Mouse (Mus musculus): ENCODE results near the gene Gtsf1. TPM values are rescaled to one million over a fixed set of nuclear protein-coding genes. Genes with fewer than 3 reads are reported as not detected.

Gtsf1 gene
- total and polyA plus RNA-seq, 2 experiments: not detected

GRCm38 (mm10) chr15:103401361-103401760 is 28.9 kb downstream of the Gtsf1 start:
- Histone ChIP-seq H3K9ac (ENCODE audit: low read depth, low read length) (no peak overlapping the region), H3K27me3 (ENCODE audit: control insufficient read depth, insufficient read depth, low read length) (no peaks in the 10 kb centered on the region), H3K4me3 (ENCODE audit: insufficient read depth, low read depth, low read length) (no peak overlapping the region), H3K4me1 (ENCODE audit: control insufficient read depth, insufficient read depth, low read length) (no peaks in the 10 kb centered on the region), H3K79me2 (ENCODE audit: control insufficient read depth, insufficient read depth, low read length) (no peaks in the 10 kb centered on the region), H3K27ac (replicated peaks; ENCODE audit: insufficient read depth, low read depth, low read length) (no peak overlapping the region), H3K36me3 (ENCODE audit: control insufficient read depth, insufficient read depth, low read length) (no peaks in the 10 kb centered on the region)
- DNase-seq (ENCODE audit: extremely low read depth, low read depth, low spot score): no peak
- TF ChIP-seq CTCF (IDR thresholded peaks at IDR 0.05; ENCODE audit: low read depth, low read length) (no peak), POLR2A (IDR thresholded peaks at IDR 0.05; ENCODE audit: extremely low read depth, insufficient read depth, low read length) (no peak)
- 95% methylated on average over 5 of the region's 5 CpGs for WGBS

- Histone ChIP-seq H3K27me3 (ENCODE audit: control insufficient read depth, insufficient read depth, low read length) (no peaks in the 10 kb centered on the region), H3K9ac (ENCODE audit: low read depth, low read length) (no peak overlapping the region), H3K36me3 (ENCODE audit: control insufficient read depth, insufficient read depth, low read length) (no peaks in the 10 kb centered on the region), H3K4me3 (ENCODE audit: insufficient read depth, low read depth, low read length) (no peak overlapping the region), H3K79me2 (ENCODE audit: control insufficient read depth, insufficient read depth, low read length) (no peaks in the 10 kb centered on the region), H3K4me1 (ENCODE audit: control insufficient read depth, insufficient read depth, low read length) (no peaks in the 10 kb centered on the region), H3K27ac (replicated peaks; ENCODE audit: insufficient read depth, low read depth, low read length) (no peak overlapping the region)
- DNase-seq (ENCODE audit: extremely low read depth, low read depth, low spot score): no peak
- TF ChIP-seq CTCF (IDR thresholded peaks at IDR 0.05; ENCODE audit: low read depth, low read length): no peak
- no peak for TF ChIP-seq POLR2A (IDR thresholded peaks at IDR 0.05; ENCODE audit: extremely low read depth, insufficient read depth, low read length)
Observed at GRCm38 (mm10) chr15:103393577-103393976, 36.7 kb downstream of the Gtsf1 start.

DNA sequence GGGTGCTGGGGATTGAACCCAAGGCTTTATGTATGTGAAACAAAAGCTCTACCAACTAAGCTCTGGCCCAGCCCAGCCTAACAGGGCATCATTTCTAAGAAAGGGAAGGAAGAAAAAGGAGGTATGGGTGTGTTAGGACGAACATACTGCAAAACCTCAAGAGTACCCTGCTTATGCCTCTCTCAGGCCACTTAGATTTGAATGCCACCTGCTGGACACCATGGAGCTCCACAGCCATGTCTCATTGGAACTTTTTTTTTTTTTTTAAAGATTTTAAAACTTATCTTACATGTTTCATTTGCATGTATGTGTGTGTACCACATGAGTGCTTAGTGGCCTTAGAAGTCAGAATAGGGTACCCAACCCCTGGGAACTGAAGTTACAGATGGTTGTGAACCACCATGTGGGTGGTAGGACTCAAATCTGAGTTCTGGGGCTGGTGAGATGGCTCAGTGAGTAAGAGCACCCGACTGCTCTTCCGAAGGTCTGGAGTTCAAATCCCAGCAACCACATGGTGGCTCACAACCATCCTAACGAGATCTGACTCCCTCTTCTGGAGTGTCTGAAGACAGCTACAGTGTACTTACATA is 41.6 kb downstream of the Gtsf1 start:
- Histone ChIP-seq H3K79me2 (ENCODE audit: control insufficient read depth, insufficient read depth, low read length) (no peaks in the 10 kb centered on the region), H3K27ac (replicated peaks; ENCODE audit: insufficient read depth, low read depth, low read length) (no peak overlapping the region)
- peak; percentile 54 for DNase-seq (ENCODE audit: extremely low read depth, low read depth, low spot score)

DNA sequence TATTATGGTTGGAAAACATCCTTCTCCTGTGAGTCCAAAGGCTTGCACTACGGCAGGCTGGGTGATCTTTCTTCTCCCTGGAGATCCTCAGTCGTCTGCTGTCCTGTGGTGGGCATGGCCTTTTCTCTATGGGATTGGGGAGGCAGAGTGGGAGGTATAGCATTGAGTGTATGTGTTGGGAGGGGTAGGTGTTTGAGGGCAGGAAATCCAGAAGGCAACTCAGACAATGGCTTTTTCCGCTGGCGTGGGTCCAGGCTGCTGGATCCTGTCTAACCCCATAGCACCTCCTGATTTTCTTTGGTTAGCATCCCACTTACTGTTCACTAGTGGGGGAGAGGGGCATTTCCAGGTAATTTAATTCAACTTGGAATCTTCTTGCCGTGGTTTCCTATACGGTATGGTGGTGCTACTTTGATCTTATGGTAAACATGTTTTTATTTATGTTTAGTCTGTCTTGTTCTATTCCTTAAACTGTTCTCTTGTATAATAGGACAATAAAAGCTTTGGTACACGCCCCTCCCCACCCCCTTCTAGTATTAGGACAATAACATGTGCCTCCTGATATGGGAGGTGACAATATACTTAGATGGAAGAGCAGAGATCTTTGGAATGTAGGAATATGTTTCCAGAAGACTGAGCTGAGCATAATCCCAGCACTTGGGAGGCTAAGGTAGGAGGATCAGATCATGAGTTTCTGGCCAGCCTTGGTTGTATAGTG is 46.3 kb downstream of the Gtsf1 start:
- no peak for TF ChIP-seq CTCF (IDR thresholded peaks at IDR 0.05; ENCODE audit: low read depth, low read length)
- no peak for TF ChIP-seq POLR2A (IDR thresholded peaks at IDR 0.05; ENCODE audit: extremely low read depth, insufficient read depth, low read length)
- Histone ChIP-seq H3K9ac (ENCODE audit: low read depth, low read length) (no peak overlapping the region), H3K4me3 (ENCODE audit: insufficient read depth, low read depth, low read length) (no peak overlapping the region), H3K27me3 (ENCODE audit: control insufficient read depth, insufficient read depth, low read length) (no peaks in the 10 kb centered on the region), H3K36me3 (ENCODE audit: control insufficient read depth, insufficient read depth, low read length) (no peaks in the 10 kb centered on the region), H3K79me2 (ENCODE audit: control insufficient read depth, insufficient read depth, low read length) (no peaks in the 10 kb centered on the region), H3K27ac (replicated peaks; ENCODE audit: insufficient read depth, low read depth, low read length) (peak overlapping the region; percentile 52), H3K4me1 (ENCODE audit: control insufficient read depth, insufficient read depth, low read length) (no peaks in the 10 kb centered on the region; the same call in none of the 2 replicates)
- DNase-seq (ENCODE audit: extremely low read depth, low read depth, low spot score): no peak
- 65% methylated on average over 7 of the region's 7 CpGs for WGBS

More for the DNA sequence above, 41.6 kb downstream of the Gtsf1 start:
- Histone ChIP-seq H3K27me3 (ENCODE audit: control insufficient read depth, insufficient read depth, low read length) (no peaks in the 10 kb centered on the region), H3K36me3 (ENCODE audit: control insufficient read depth, insufficient read depth, low read length) (no peaks in the 10 kb centered on the region), H3K4me1 (ENCODE audit: control insufficient read depth, insufficient read depth, low read length) (no peaks in the 10 kb centered on the region), H3K9ac (ENCODE audit: low read depth, low read length) (no peak overlapping the region), H3K4me3 (ENCODE audit: insufficient read depth, low read depth, low read length) (no peak overlapping the region)
- TF ChIP-seq POLR2A (IDR thresholded peaks at IDR 0.05; ENCODE audit: extremely low read depth, insufficient read depth, low read length): no peak
- TF ChIP-seq CTCF (IDR thresholded peaks at IDR 0.05; ENCODE audit: low read depth, low read length): peak; percentile 51; the same call in 1 of the 2 replicates
- 40% methylated on average over 4 of the region's 4 CpGs for WGBS

GRCm38 (mm10) chr15:103382795-103383406 is 47.4 kb downstream of the Gtsf1 start:
- Histone ChIP-seq H3K27me3 (ENCODE audit: control insufficient read depth, insufficient read depth, low read length) (no peaks in the 10 kb centered on the region), H3K36me3 (ENCODE audit: control insufficient read depth, insufficient read depth, low read length) (no peaks in the 10 kb centered on the region), H3K27ac (replicated peaks; ENCODE audit: insufficient read depth, low read depth, low read length) (peak overlapping the region; percentile 52), H3K4me3 (ENCODE audit: insufficient read depth, low read depth, low read length) (no peak overlapping the region), H3K4me1 (ENCODE audit: control insufficient read depth, insufficient read depth, low read length) (no peaks in the 10 kb centered on the region; the same call in none of the 2 replicates), H3K79me2 (ENCODE audit: control insufficient read depth, insufficient read depth, low read length) (no peaks in the 10 kb centered on the region), H3K9ac (ENCODE audit: low read depth, low read length) (no peak overlapping the region)
- no peak for DNase-seq (ENCODE audit: extremely low read depth, low read depth, low spot score)
- TF ChIP-seq CTCF (IDR thresholded peaks at IDR 0.05; ENCODE audit: low read depth, low read length) (no peak), POLR2A (IDR thresholded peaks at IDR 0.05; ENCODE audit: extremely low read depth, insufficient read depth, low read length) (no peak)
- WGBS: 50% methylated on average over 5 of the region's 5 CpGs
